ENCODE assay signal across 19 mouse cellular contexts in genomic region chr3:130942947-130943630, GRCm38 (mm10).
DNase-seq lines count a peak whose midpoint lies in the region; ATAC-seq and TF ChIP-seq lines count a peak whose summit lies in the region.
"Had no signal": no experiment of that assay in that cellular context is flagged by ENCODE, and none has a peak within 500 bp of the region (broad histone marks: within the 10 kb centered on the region; RNA-seq: fewer than 3 reads in every experiment).

No protein-coding gene starts in this region.

- H3K4me3 ChIP-seq in forebrain, embryonic 11.5 days (ENCODE audit: low read depth, low read length) = no peak overlapping the region
- H3K4me3 ChIP-seq in forebrain, embryonic 12.5 days (replicated peaks) = no peak overlapping the region
- no peak overlapping the region for H3K4me3 ChIP-seq in lung, postnatal 0 days (ENCODE audit: low read depth, low read length)
- no peak overlapping the region for H3K4me3 ChIP-seq in lung, adult 2 months (replicated peaks; ENCODE audit: extremely low read depth, low read depth, low read length)
- H3K4me3 ChIP-seq: forebrain, embryonic 15.5 days; layer of hippocampus, adult 2 months; limb, embryonic 12.5 days; liver, embryonic 15.5 days had no signal

- no peaks in the 10 kb centered on the region for H3K9me3 ChIP-seq in forebrain, embryonic 11.5 days (ENCODE audit: control insufficient read depth, low read length)
- no peaks in the 10 kb centered on the region for H3K9me3 ChIP-seq in forebrain, embryonic 12.5 days
- no peaks in the 10 kb centered on the region for H3K9me3 ChIP-seq in lung, postnatal 0 days (ENCODE audit: low read length)
- H3K9me3 ChIP-seq: forebrain, embryonic 15.5 days; limb, embryonic 12.5 days; liver, embryonic 15.5 days had no signal

- H3K27ac ChIP-seq in forebrain, embryonic 11.5 days (ENCODE audit: low read depth, low read length) = no peak overlapping the region
- H3K27ac ChIP-seq in forebrain, embryonic 12.5 days = no peak overlapping the region
- peak overlapping the region; percentile 17; the same call in 1 of the 2 replicates for H3K27ac ChIP-seq in lung, postnatal 0 days (ENCODE audit: low read length)
- H3K27ac ChIP-seq: forebrain, embryonic 15.5 days; hindbrain, embryonic 14.5 days; layer of hippocampus, adult 2 months; limb, embryonic 12.5 days; liver, embryonic 15.5 days had no signal

- H3K9ac ChIP-seq in forebrain, embryonic 11.5 days (ENCODE audit: low read length) = no peak overlapping the region
- H3K9ac ChIP-seq in forebrain, embryonic 12.5 days = no peak overlapping the region
- no peak overlapping the region for H3K9ac ChIP-seq in lung, postnatal 0 days (replicated peaks; ENCODE audit: low read depth)
- H3K9ac ChIP-seq: forebrain, embryonic 15.5 days; hindbrain, embryonic 14.5 days; limb, embryonic 12.5 days; liver, embryonic 15.5 days had no signal

- TF ChIP-seq POLR2A in lung, adult 2 months (IDR thresholded peaks at IDR 0.05; ENCODE audit: borderline replicate concordance, extremely low read depth, low read depth, low read length) = no peak

- H3K4me2 ChIP-seq in forebrain, embryonic 11.5 days (ENCODE audit: low read depth, low read length, severe bottlenecking) = no peak overlapping the region
- no peak overlapping the region for H3K4me2 ChIP-seq in forebrain, embryonic 12.5 days
- H3K4me2 ChIP-seq in lung, postnatal 0 days (replicated peaks; ENCODE audit: low read depth, low read length) = no peak overlapping the region
- H3K4me2 ChIP-seq: forebrain, embryonic 15.5 days; heart, embryonic 11.5 days; hindbrain, embryonic 14.5 days; limb, embryonic 12.5 days; liver, embryonic 15.5 days had no signal

- DNase-seq in forebrain, embryonic 11.5 days (ENCODE audit: low spot score) = peak; percentile 24
- DNase-seq in lung, postnatal 0 days (ENCODE audit: low spot score) = peak; percentile 62
- no peak for DNase-seq in lung, adult 2 months
- DNase-seq in lung, postnatal 25 days (ENCODE audit: low spot score) = peak; percentile 2
- DNase-seq in right cerebral cortex, adult 2 months (ENCODE audit: low spot score in 2 of 2) = no peak
- no peak for DNase-seq in thymus, postnatal 4 days
- DNase-seq: adrenal gland, adult 8-10 months; cerebellum, adult 2 months; kidney, adult 9 months; thymus, postnatal 36 days had no signal

- ATAC-seq in forebrain, embryonic 11.5 days (replicated peaks; ENCODE audit: low FRiP score) = no peak
- no peak for ATAC-seq in forebrain, embryonic 12.5 days (ENCODE audit: low FRiP score)
- ATAC-seq in lung, postnatal 0 days = peak; percentile 58
- no peak for ATAC-seq in inflammation-experienced regulatory T-cells, adult 6 months
- ATAC-seq: forebrain, embryonic 15.5 days had no signal

- TF ChIP-seq EP300 in lung, postnatal 0 days (IDR thresholded peaks at IDR 0.05) = no peak; the same call in 1 of the 2 replicates

- WGBS in forebrain, embryonic 11.5 days = 89% methylated on average over 8 of the region's 8 CpGs
- 82% methylated on average over 8 of the region's 8 CpGs for WGBS in forebrain, embryonic 12.5 days
- WGBS in lung, postnatal 0 days = 37% methylated on average over 8 of the region's 8 CpGs
- WGBS in lung, adult 2 months = 40% methylated on average over 8 of the region's 8 CpGs

- H3K27me3 ChIP-seq in forebrain, embryonic 11.5 days (ENCODE audit: control insufficient read depth, insufficient read depth, low read length) = no peaks in the 10 kb centered on the region
- H3K27me3 ChIP-seq in forebrain, embryonic 12.5 days = no peaks in the 10 kb centered on the region
- no peaks in the 10 kb centered on the region for H3K27me3 ChIP-seq in lung, postnatal 0 days (replicated peaks; ENCODE audit: insufficient read depth, low read length)
- H3K27me3 ChIP-seq: CH12.LX; forebrain, embryonic 15.5 days; limb, embryonic 12.5 days had no signal

- 0 out of 2 replicates have a peak, but pooled peaks cover 5% of the 10 kb centered on the region for H3K4me1 ChIP-seq in forebrain, embryonic 11.5 days (replicated peaks; ENCODE audit: control insufficient read depth, insufficient read depth, low read length)
- H3K4me1 ChIP-seq in forebrain, embryonic 12.5 days = peaks cover 24% of the 10 kb centered on the region
- peaks cover 8% of the 10 kb centered on the region; the same call in 1 of the 2 replicates for H3K4me1 ChIP-seq in lung, postnatal 0 days (ENCODE audit: insufficient read depth, low read depth, low read length)
- no peaks in the 10 kb centered on the region; the same call in none of the 2 replicates for H3K4me1 ChIP-seq in lung, adult 2 months (ENCODE audit: control insufficient read depth, insufficient read depth, low read length)
- H3K4me1 ChIP-seq: liver, embryonic 15.5 days had no signal

- no peaks in the 10 kb centered on the region for H3K36me3 ChIP-seq in forebrain, embryonic 11.5 days (ENCODE audit: control insufficient read depth, insufficient read depth, low read length)
- H3K36me3 ChIP-seq in forebrain, embryonic 12.5 days (replicated peaks) = no peaks in the 10 kb centered on the region
- H3K36me3 ChIP-seq in lung, postnatal 0 days (ENCODE audit: insufficient read depth, low read length) = no peaks in the 10 kb centered on the region
- H3K36me3 ChIP-seq: forebrain, embryonic 15.5 days; limb, embryonic 12.5 days; liver, embryonic 15.5 days had no signal

- TF ChIP-seq CTCF in lung, postnatal 0 days (IDR thresholded peaks at IDR 0.05) = no peak
- no peak for TF ChIP-seq CTCF in lung, adult 2 months (IDR thresholded peaks at IDR 0.05; ENCODE audit: insufficient read depth, low read length)

Comparison
In these comparisons a context has a peak if more than half of its experiments do, and no peak if none do; other contexts are left out.
1. DNase-seq: peak in forebrain, embryonic 11.5 days (single experiment), lung, postnatal 0 days (single experiment) and lung, postnatal 25 days (single experiment); none in lung, adult 2 months (single experiment), right cerebral cortex, adult 2 months (0 of 2) and thymus, postnatal 4 days (single experiment).